8 mouse cellular contexts compared by ENCODE assay signal in the genomic region with DNA sequence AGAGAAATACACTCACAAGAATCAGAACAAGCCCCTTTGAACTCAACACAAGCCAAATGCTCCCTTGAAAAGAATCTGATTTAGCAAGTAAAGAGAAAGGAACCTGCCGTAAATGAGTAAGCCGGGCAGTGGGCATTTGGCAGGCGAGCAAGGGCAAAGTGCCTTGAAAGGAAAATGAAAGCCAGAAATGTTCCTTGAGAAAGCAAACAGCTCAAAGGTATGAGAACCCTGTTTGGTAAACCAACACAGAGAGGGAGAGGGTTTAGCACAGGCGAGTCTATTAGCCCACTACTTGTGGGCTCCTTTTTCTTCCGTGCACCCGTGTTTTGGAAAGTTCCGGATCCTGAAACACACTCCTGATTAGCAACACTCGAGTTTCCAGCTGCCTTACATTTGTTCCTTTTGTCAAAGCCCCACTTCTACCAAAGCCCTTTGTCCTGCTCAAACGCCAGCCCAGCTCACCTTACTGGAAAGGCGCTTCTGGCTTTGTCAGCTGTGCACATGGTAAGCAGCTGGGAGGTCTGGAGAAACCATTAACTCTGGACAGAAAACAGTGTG.
DNase-seq lines count a peak whose midpoint lies in the region; ATAC-seq lines count a peak whose summit lies in the region.

No protein-coding gene starts in this region.

- 17% methylated on average over 10 of the region's 10 CpGs for WGBS in forebrain, embryonic 11.5 days
- 22% methylated on average over 10 of the region's 10 CpGs for WGBS in midbrain, embryonic 15.5 days

- H3K4me1 ChIP-seq in forebrain, embryonic 11.5 days (replicated peaks; ENCODE audit: control insufficient read depth, insufficient read depth, low read length) = peaks cover 25% of the 10 kb centered on the region
- H3K4me1 ChIP-seq in midbrain, embryonic 15.5 days = peaks cover 67% of the 10 kb centered on the region

- peak; percentile 33 to 43 for DNase-seq in layer of hippocampus, postnatal 10 days (ENCODE audit: low spot score in 2 of 2)
- no peak for DNase-seq in layer of hippocampus, adult 9-10 months (ENCODE audit: low spot score)
- no peak for DNase-seq in forebrain, embryonic 11.5 days (ENCODE audit: low spot score)
- DNase-seq in kidney, adult 8-10 months = peak; percentile 85 to 87
- DNase-seq in spleen, postnatal 14 days (ENCODE audit: low spot score in 2 of 2) = no peak
- no peak for DNase-seq in spleen, postnatal 36 days (ENCODE audit: low spot score in 2 of 2)
- DNase-seq in cerebellum, adult 18-20 months = no peak

- 0 out of 2 replicates have a peak, but pooled peaks have one; percentile 14 for ATAC-seq in forebrain, embryonic 11.5 days (replicated peaks; ENCODE audit: low FRiP score)
- ATAC-seq in midbrain, embryonic 15.5 days (replicated peaks) = peak; percentile 40

- peak overlapping the region; percentile 39 for H3K4me2 ChIP-seq in forebrain, embryonic 11.5 days (ENCODE audit: low read depth, low read length, severe bottlenecking)
- peak overlapping the region; percentile 38 for H3K4me2 ChIP-seq in midbrain, embryonic 15.5 days

- peak overlapping the region; percentile 9; the same call in 1 of the 2 replicates for H3K9ac ChIP-seq in forebrain, embryonic 11.5 days (ENCODE audit: low read length)
- H3K9ac ChIP-seq in midbrain, embryonic 15.5 days = no peak overlapping the region

- H3K4me3 ChIP-seq in forebrain, embryonic 11.5 days (ENCODE audit: low read depth, low read length) = no peak overlapping the region
- H3K4me3 ChIP-seq in midbrain, embryonic 15.5 days = no peak overlapping the region

- no peaks in the 10 kb centered on the region for H3K36me3 ChIP-seq in forebrain, embryonic 11.5 days (ENCODE audit: control insufficient read depth, insufficient read depth, low read length)
- H3K36me3 ChIP-seq in midbrain, embryonic 15.5 days (replicated peaks) = no peaks in the 10 kb centered on the region

- no peaks in the 10 kb centered on the region for H3K27me3 ChIP-seq in forebrain, embryonic 11.5 days (ENCODE audit: control insufficient read depth, insufficient read depth, low read length)
- no peaks in the 10 kb centered on the region for H3K27me3 ChIP-seq in midbrain, embryonic 15.5 days (replicated peaks)

- no peaks in the 10 kb centered on the region for H3K9me3 ChIP-seq in forebrain, embryonic 11.5 days (ENCODE audit: control insufficient read depth, low read length)
- no peaks in the 10 kb centered on the region for H3K9me3 ChIP-seq in midbrain, embryonic 15.5 days

- peak overlapping the region; percentile 26 for H3K27ac ChIP-seq in forebrain, embryonic 11.5 days (ENCODE audit: low read depth, low read length)
- H3K27ac ChIP-seq in midbrain, embryonic 15.5 days = no peak overlapping the region

Comparison
In these comparisons a context has a peak if more than half of its experiments do, and no peak if none do; other contexts are left out.
1. DNase-seq: peak in layer of hippocampus, postnatal 10 days (2 of 2) and kidney, adult 8-10 months (2 of 2); none in layer of hippocampus, adult 9-10 months (single experiment), forebrain, embryonic 11.5 days (single experiment), spleen, postnatal 14 days (0 of 2), spleen, postnatal 36 days (0 of 2) and cerebellum, adult 18-20 months (0 of 2).